Mouse (Mus musculus): ENCODE data around the gene Arhgap25.
"Not testable (repeated sequence)": the region's sequence is repeated elsewhere in the genome, so short reads cannot be mapped to it uniquely, and the experiment has no call there.

Gene Arhgap25

GRCm38 (mm10) chr6:87535651-87536050, 2.6 kb upstream of the Arhgap25 start:
- DNase-seq (ENCODE audit: low read depth, low spot score), result peak; percentile 62

- DNase-seq (ENCODE audit: low read depth, low spot score), result peak; percentile 85
Observed at GRCm38 (mm10) chr6:87534855-87535575, 2.0 kb upstream of the Arhgap25 start.

- peak; percentile 57 for DNase-seq (ENCODE audit: low read depth, low spot score)
Observed at GRCm38 (mm10) chr6:87531456-87532015, 1.5 kb downstream of the Arhgap25 start.

- DNase-seq (ENCODE audit: low read depth, low spot score), result no peak
Observed at GRCm38 (mm10) chr6:87530386-87530785, 2.7 kb downstream of the Arhgap25 start.

- no peak for DNase-seq (ENCODE audit: low read depth, low spot score)
Observed at GRCm38 (mm10) chr6:87527846-87528557, 5.1 kb downstream of the Arhgap25 start.

GRCm38 (mm10) chr6:87527366-87527765, 5.7 kb downstream of the Arhgap25 start:
- DNase-seq (ENCODE audit: low read depth, low spot score), result no peak

- no peak for DNase-seq (ENCODE audit: low read depth, low spot score)
Observed at GRCm38 (mm10) chr6:87525126-87525525, 7.9 kb downstream of the Arhgap25 start.

- DNase-seq (ENCODE audit: low read depth, low spot score), result no peak
Observed at GRCm38 (mm10) chr6:87524281-87524680, 8.8 kb downstream of the Arhgap25 start.

- peak; percentile 46 for DNase-seq (ENCODE audit: low read depth, low spot score)
Observed at GRCm38 (mm10) chr6:87523736-87524135, 9.3 kb downstream of the Arhgap25 start.

- DNase-seq (ENCODE audit: low read depth, low spot score), result no peak
Observed at GRCm38 (mm10) chr6:87523085-87523484, 10.0 kb downstream of the Arhgap25 start.

- no peak for DNase-seq (ENCODE audit: low read depth, low spot score)
Observed at GRCm38 (mm10) chr6:87522236-87522635, 10.8 kb downstream of the Arhgap25 start.

- not testable (repeated sequence) for DNase-seq (ENCODE audit: low read depth, low spot score)
Observed at GRCm38 (mm10) chr6:87521705-87522104, 11.4 kb downstream of the Arhgap25 start.

- no peak for DNase-seq (ENCODE audit: low read depth, low spot score)
Observed at GRCm38 (mm10) chr6:87520572-87520971, 12.5 kb downstream of the Arhgap25 start.

GRCm38 (mm10) chr6:87519809-87520208, 13.2 kb downstream of the Arhgap25 start:
- peak; percentile 48 for DNase-seq (ENCODE audit: low read depth, low spot score)

GRCm38 (mm10) chr6:87518622-87519021, 14.4 kb downstream of the Arhgap25 start:
- no peak for DNase-seq (ENCODE audit: low read depth, low spot score)

- no peak for DNase-seq (ENCODE audit: low read depth, low spot score)
Observed at GRCm38 (mm10) chr6:87517753-87518409, 15.2 kb downstream of the Arhgap25 start.

- DNase-seq (ENCODE audit: low read depth, low spot score), result no peak
Observed at GRCm38 (mm10) chr6:87514321-87514720, 18.7 kb downstream of the Arhgap25 start.

- DNase-seq (ENCODE audit: low read depth, low spot score), result peak; percentile 84
Observed at GRCm38 (mm10) chr6:87513046-87513767, 19.9 kb downstream of the Arhgap25 start.

GRCm38 (mm10) chr6:87510999-87511398, 22.1 kb downstream of the Arhgap25 start:
- peak; percentile 36 for DNase-seq (ENCODE audit: low read depth, low spot score)

- DNase-seq (ENCODE audit: low read depth, low spot score), result no peak
Observed at GRCm38 (mm10) chr6:87509806-87510205, 23.3 kb downstream of the Arhgap25 start.

GRCm38 (mm10) chr6:87504875-87505274, 28.2 kb downstream of the Arhgap25 start:
- DNase-seq (ENCODE audit: low read depth, low spot score), result no peak

Measured in CD4-positive, CD25-positive, alpha-beta regulatory T cell, adult 2 months (primary cell).